Mouse (Mus musculus): ENCODE results near the gene Crocc2.

Gene Crocc2

DNA sequence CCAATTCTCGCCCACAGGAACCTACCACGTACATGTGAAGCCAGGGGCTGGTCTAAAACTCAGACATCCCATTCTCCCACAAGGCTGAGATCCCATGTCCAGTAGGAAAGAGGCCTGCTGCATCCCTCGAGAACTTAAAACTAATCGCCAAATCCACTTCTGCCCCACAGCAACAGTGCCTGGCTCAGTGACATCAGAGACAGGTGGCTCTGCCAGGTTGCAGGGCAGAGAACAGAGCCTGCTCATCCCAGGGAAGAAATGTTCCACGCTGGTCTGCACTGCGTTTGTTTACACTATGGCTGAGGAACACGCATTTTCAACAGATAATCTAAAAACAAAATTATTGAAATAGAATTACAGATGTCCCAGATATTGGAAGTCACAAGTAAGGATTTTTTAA lies 108.5 kb downstream of the Crocc2 start:
- no peak for DNase-seq
